ENCODE assay signal across 9 mouse cellular contexts in the genomic region with DNA sequence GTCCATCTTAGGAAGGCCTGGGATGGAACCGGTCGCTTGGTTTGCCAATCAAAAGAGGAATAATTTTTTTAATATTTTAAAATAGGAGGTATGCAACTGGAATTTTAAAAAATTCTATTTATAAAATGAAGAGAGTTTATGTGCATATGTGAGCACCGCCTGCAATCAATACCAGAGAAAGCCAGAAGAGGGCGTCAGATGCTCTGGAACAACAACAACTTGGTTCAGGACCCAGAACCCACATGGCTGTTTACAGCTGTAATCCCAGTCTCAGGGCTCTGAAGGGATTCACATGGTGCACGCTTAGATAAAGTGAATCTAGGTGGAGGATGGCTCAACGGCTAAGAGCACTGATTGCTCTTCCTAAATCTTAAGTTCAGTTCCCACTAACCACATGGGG. TPM values are rescaled to one million over a fixed set of nuclear protein-coding genes. Genes with fewer than 3 reads are reported as not detected.
DNase-seq lines count a peak whose midpoint lies in the region; ATAC-seq lines count a peak whose summit lies in the region.
"Had no signal": no experiment of that assay in that cellular context is flagged by ENCODE, and none has a peak within 500 bp of the region (broad histone marks: within the 10 kb centered on the region; RNA-seq: fewer than 3 reads in every experiment).

No protein-coding gene starts in this region.

- no peak overlapping the region for H3K27ac ChIP-seq in midbrain, embryonic 14.5 days (replicated peaks; ENCODE audit: low read depth, low read length)
- H3K27ac ChIP-seq: liver, embryonic 15.5 days had no signal

- peaks cover 92% of the 10 kb centered on the region for H3K36me3 ChIP-seq in midbrain, embryonic 14.5 days (ENCODE audit: control insufficient read depth, insufficient read depth, low read length)

- WGBS in midbrain, embryonic 14.5 days = 71% methylated on average over 6 of the region's 6 CpGs

- no peaks in the 10 kb centered on the region for H3K27me3 ChIP-seq in midbrain, embryonic 14.5 days (ENCODE audit: control insufficient read depth, insufficient read depth, low read length)
- H3K27me3 ChIP-seq: liver, embryonic 15.5 days had no signal

- no peak overlapping the region for H3K4me3 ChIP-seq in midbrain, embryonic 14.5 days (replicated peaks; ENCODE audit: low read depth, low read length)
- H3K4me3 ChIP-seq: liver, embryonic 15.5 days had no signal

- DNase-seq in adrenal gland, postnatal 14 days = peak; percentile 59
- DNase-seq in adrenal gland, adult 2 months = no peak
- peak; percentile 30 for DNase-seq in kidney, adult 9 months
- DNase-seq in kidney, adult 11 months = no peak
- peak; percentile 40 for DNase-seq in A20 (ENCODE audit: low read depth, low spot score)
- DNase-seq in embryo, embryonic 10.5 days (ENCODE audit: low spot score) = peak; percentile 72
- DNase-seq in midbrain, embryonic 14.5 days = peak; percentile 69
- no peak for DNase-seq in frontal cortex, postnatal 25 days (ENCODE audit: low spot score in 2 of 2)

- H3K4me2 ChIP-seq in midbrain, embryonic 14.5 days (ENCODE audit: low read length) = no peak overlapping the region
- H3K4me2 ChIP-seq: liver, embryonic 15.5 days had no signal

- H3K4me1 ChIP-seq in midbrain, embryonic 14.5 days (ENCODE audit: control insufficient read depth, insufficient read depth, low read length) = no peaks in the 10 kb centered on the region
- H3K4me1 ChIP-seq: liver, embryonic 15.5 days had no signal

- ATAC-seq in midbrain, embryonic 14.5 days (ENCODE audit: low FRiP score, low TSS enrichment) = no peak; the same call in 1 of the 2 replicates

- no peaks in the 10 kb centered on the region for H3K9me3 ChIP-seq in midbrain, embryonic 14.5 days (ENCODE audit: control insufficient read depth, low read length)
- H3K9me3 ChIP-seq: liver, embryonic 15.5 days had no signal

- no peak overlapping the region for H3K9ac ChIP-seq in midbrain, embryonic 14.5 days (replicated peaks; ENCODE audit: low read length)
- H3K9ac ChIP-seq: liver, embryonic 15.5 days had no signal

RNA-seq across cellular contexts. Expression of gene Fgfbp3, which starts 36.3 kb away (rescaled TPM):
- 2.7 TPM in 2 replicates for total RNA-seq in adrenal gland, postnatal 14 days (2021)
- total RNA-seq in adrenal gland, adult 2 months (2021) = 1 to 10 TPM; 1.8 to 5.6 TPM
- 17.5 and 25.0 TPM in 2 replicates for polyA plus RNA-seq in adrenal gland, adult 2 months (2012; rRNA removed)
- polyA plus RNA-seq in midbrain, embryonic 14.5 days (2014; fragmentation: Nextera tagmentation; extraction: Ambion mirVana) = 50.6 and 66.6 TPM in 2 replicates

RNA-seq across cellular contexts. Expression of gene Btaf1, which starts 42.8 kb away (rescaled TPM):
- total RNA-seq in adrenal gland, postnatal 14 days (2021) = 22.8 and 26.4 TPM in 2 replicates
- total RNA-seq in adrenal gland, adult 2 months (2021) = 10 to 100 TPM; 22.9 to 28.2 TPM
- polyA plus RNA-seq in adrenal gland, adult 2 months (2012; rRNA removed) = 1.7 and 2.4 TPM in 2 replicates
- 11.4 and 15.4 TPM in 2 replicates for polyA plus RNA-seq in midbrain, embryonic 14.5 days (2014; fragmentation: Nextera tagmentation; extraction: Ambion mirVana)

RNA-seq across cellular contexts. Expression of gene Tnks2, which starts 49.1 kb away (rescaled TPM):
- 111 and 124 TPM in 2 replicates for total RNA-seq in adrenal gland, postnatal 14 days (2021)
- total RNA-seq in adrenal gland, adult 2 months (2021) = 10 to 100 TPM; 86.4 to 99.1 TPM
- polyA plus RNA-seq in adrenal gland, adult 2 months (2012; rRNA removed) = 14.6 and 17.4 TPM in 2 replicates
- polyA plus RNA-seq in midbrain, embryonic 14.5 days (2014; fragmentation: Nextera tagmentation; extraction: Ambion mirVana) = 64.1 and 95.9 TPM in 2 replicates

Comparison
In these comparisons a context has a peak if more than half of its experiments do, and no peak if none do; other contexts are left out.
1. DNase-seq: peak in adrenal gland, postnatal 14 days (single experiment), kidney, adult 9 months (single experiment), A20 (single experiment), embryo, embryonic 10.5 days (single experiment) and midbrain, embryonic 14.5 days (single experiment); none in adrenal gland, adult 2 months (single experiment), kidney, adult 11 months (single experiment) and frontal cortex, postnatal 25 days (0 of 2).